In genomic region chr11:113684707-113685426, GRCm38 (mm10) we compare ENCODE assay signal across 9 mouse cellular contexts. TPM values are rescaled to one million over a fixed set of nuclear protein-coding genes. Genes with fewer than 3 reads are reported as not detected.
DNase-seq lines count a peak whose midpoint lies in the region; ATAC-seq lines count a peak whose summit lies in the region.
"Had no signal": no experiment of that assay in that cellular context is flagged by ENCODE, and none has a peak within 500 bp of the region (broad histone marks: within the 10 kb centered on the region; RNA-seq: fewer than 3 reads in every experiment).

No protein-coding gene starts in this region.

- H3K36me3 ChIP-seq in heart, embryonic 15.5 days = peaks cover 18% of the 10 kb centered on the region
- peaks cover 23% of the 10 kb centered on the region for H3K36me3 ChIP-seq in hindbrain, embryonic 10.5 days
- H3K36me3 ChIP-seq in midbrain, embryonic 10.5 days = peaks cover 24% of the 10 kb centered on the region

- no peaks in the 10 kb centered on the region for H3K9me3 ChIP-seq in heart, embryonic 15.5 days (replicated peaks)
- no peaks in the 10 kb centered on the region for H3K9me3 ChIP-seq in hindbrain, embryonic 10.5 days
- H3K9me3 ChIP-seq in midbrain, embryonic 10.5 days (replicated peaks) = no peaks in the 10 kb centered on the region

- peak overlapping the region; percentile 84 for H3K4me2 ChIP-seq in heart, embryonic 15.5 days

- peaks cover 39% of the 10 kb centered on the region for H3K4me1 ChIP-seq in heart, embryonic 15.5 days (replicated peaks)
- H3K4me1 ChIP-seq in hindbrain, embryonic 10.5 days (replicated peaks) = peaks cover 59% of the 10 kb centered on the region
- peaks cover 52% of the 10 kb centered on the region for H3K4me1 ChIP-seq in midbrain, embryonic 10.5 days

- 40% methylated on average over 25 of the region's 25 CpGs for WGBS in heart, embryonic 15.5 days
- 43% methylated on average over 25 of the region's 25 CpGs for WGBS in hindbrain, embryonic 10.5 days
- WGBS in midbrain, embryonic 10.5 days = 44% methylated on average over 25 of the region's 25 CpGs

- ATAC-seq in heart, embryonic 15.5 days (replicated peaks; ENCODE audit: insufficient number of reproducible peaks, insufficient read depth, low FRiP score, low read depth) = no peak

- peak overlapping the region; percentile 85 for H3K9ac ChIP-seq in heart, embryonic 15.5 days

- no peak for DNase-seq in heart, postnatal 25 days (ENCODE audit: low spot score)
- peak; percentile 59 for DNase-seq in MEL-GATA-1-ER (ENCODE audit: extremely low read depth, low read depth)
- no peak for DNase-seq in hindbrain, embryonic 10.5 days (ENCODE audit: low spot score)
- no peak for DNase-seq in midbrain, embryonic 10.5 days (ENCODE audit: low spot score)
- DNase-seq in ovary, postnatal 36 days (ENCODE audit: low spot score) = no peak
- DNase-seq in yolk sac, embryonic 10.5 days (ENCODE audit: low spot score) = no peak
- DNase-seq in ovary, postnatal 14 days (ENCODE audit: low spot score) = no peak

- H3K4me3 ChIP-seq in heart, embryonic 15.5 days = peak overlapping the region; percentile 98
- H3K4me3 ChIP-seq in hindbrain, embryonic 10.5 days = peak overlapping the region; percentile 93
- peak overlapping the region; percentile 93 for H3K4me3 ChIP-seq in midbrain, embryonic 10.5 days

- intact Hi-C loops in heart, postnatal 25 days (cut with DNase I) = no loop called here

- peak overlapping the region; percentile 98 for H3K27ac ChIP-seq in heart, embryonic 15.5 days
- peak overlapping the region; percentile 92 for H3K27ac ChIP-seq in hindbrain, embryonic 10.5 days
- H3K27ac ChIP-seq in midbrain, embryonic 10.5 days (replicated peaks) = peak overlapping the region; percentile 96

- no peaks in the 10 kb centered on the region for H3K27me3 ChIP-seq in heart, embryonic 15.5 days
- H3K27me3 ChIP-seq in hindbrain, embryonic 10.5 days (ENCODE audit: insufficient read depth, poor library complexity, severe bottlenecking) = no peaks in the 10 kb centered on the region
- H3K27me3 ChIP-seq in midbrain, embryonic 10.5 days (ENCODE audit: low read depth, poor library complexity, severe bottlenecking) = no peaks in the 10 kb centered on the region
- H3K27me3 ChIP-seq: Patski had no signal

RNA-seq across cellular contexts. Expression of gene D11Wsu47e, which starts 0.7 kb away (rescaled TPM):
- 13.8 and 16.9 TPM in 2 replicates for polyA plus RNA-seq in heart, embryonic 15.5 days (2015; fragmentation: Nextera tagmentation; extraction: Ambion mirVana)
- total RNA-seq in heart, postnatal 25 days (2021) = 1 to 10 TPM; 6.0 to 7.1 TPM
- polyA plus RNA-seq in hindbrain, embryonic 10.5 days (2016; fragmentation: Nextera tagmentation; extraction: Ambion mirVana) = 25.8 and 27.3 TPM in 2 replicates
- 25.0 and 26.4 TPM in 2 replicates for polyA plus RNA-seq in midbrain, embryonic 10.5 days (2016; fragmentation: Nextera tagmentation; extraction: Ambion mirVana)

RNA-seq across cellular contexts. Expression of gene Fam104a, which starts 0.9 kb away (rescaled TPM):
- 33.5 and 37.9 TPM in 2 replicates for polyA plus RNA-seq in heart, embryonic 15.5 days (2015; fragmentation: Nextera tagmentation; extraction: Ambion mirVana)
- total RNA-seq in heart, postnatal 25 days (2021) = 10 to 100 TPM; 13.9 to 15.0 TPM
- polyA plus RNA-seq in hindbrain, embryonic 10.5 days (2016; fragmentation: Nextera tagmentation; extraction: Ambion mirVana) = 58.8 TPM in 2 replicates
- polyA plus RNA-seq in midbrain, embryonic 10.5 days (2016; fragmentation: Nextera tagmentation; extraction: Ambion mirVana) = 60.5 and 60.9 TPM in 2 replicates

RNA-seq across cellular contexts. Expression of gene Cpsf4l, which starts 24.9 kb away (rescaled TPM):
- 0.74 and 5.1 TPM in 2 replicates for polyA plus RNA-seq in heart, embryonic 15.5 days (2015; fragmentation: Nextera tagmentation; extraction: Ambion mirVana)
- not detected for total RNA-seq in heart, postnatal 25 days (2021)
- 0.47 and 1.1 TPM in 2 replicates for polyA plus RNA-seq in hindbrain, embryonic 10.5 days (2016; fragmentation: Nextera tagmentation; extraction: Ambion mirVana)
- polyA plus RNA-seq in midbrain, embryonic 10.5 days (2016; fragmentation: Nextera tagmentation; extraction: Ambion mirVana) = 0.37 and 0.51 TPM in 2 replicates

RNA-seq across cellular contexts. Expression of gene Slc39a11, which starts 35.0 kb away (rescaled TPM):
- 13.4 and 17.9 TPM in 2 replicates for polyA plus RNA-seq in heart, embryonic 15.5 days (2015; fragmentation: Nextera tagmentation; extraction: Ambion mirVana)
- 1 to 10 TPM; 2.7 to 3.8 TPM for total RNA-seq in heart, postnatal 25 days (2021)
- 21.5 and 25.3 TPM in 2 replicates for polyA plus RNA-seq in hindbrain, embryonic 10.5 days (2016; fragmentation: Nextera tagmentation; extraction: Ambion mirVana)
- polyA plus RNA-seq in midbrain, embryonic 10.5 days (2016; fragmentation: Nextera tagmentation; extraction: Ambion mirVana) = 20.4 and 20.7 TPM in 2 replicates

RNA-seq across cellular contexts. Expression of gene Cog1, which starts 35.9 kb away (rescaled TPM):
- polyA plus RNA-seq in heart, embryonic 15.5 days (2015; fragmentation: Nextera tagmentation; extraction: Ambion mirVana) = 15.5 and 19.2 TPM in 2 replicates
- total RNA-seq in heart, postnatal 25 days (2021) = 10 to 100 TPM; 16.4 to 17.1 TPM
- 32.1 and 40.3 TPM in 2 replicates for polyA plus RNA-seq in hindbrain, embryonic 10.5 days (2016; fragmentation: Nextera tagmentation; extraction: Ambion mirVana)
- 23.1 and 29.9 TPM in 2 replicates for polyA plus RNA-seq in midbrain, embryonic 10.5 days (2016; fragmentation: Nextera tagmentation; extraction: Ambion mirVana)
